In the genomic region with DNA sequence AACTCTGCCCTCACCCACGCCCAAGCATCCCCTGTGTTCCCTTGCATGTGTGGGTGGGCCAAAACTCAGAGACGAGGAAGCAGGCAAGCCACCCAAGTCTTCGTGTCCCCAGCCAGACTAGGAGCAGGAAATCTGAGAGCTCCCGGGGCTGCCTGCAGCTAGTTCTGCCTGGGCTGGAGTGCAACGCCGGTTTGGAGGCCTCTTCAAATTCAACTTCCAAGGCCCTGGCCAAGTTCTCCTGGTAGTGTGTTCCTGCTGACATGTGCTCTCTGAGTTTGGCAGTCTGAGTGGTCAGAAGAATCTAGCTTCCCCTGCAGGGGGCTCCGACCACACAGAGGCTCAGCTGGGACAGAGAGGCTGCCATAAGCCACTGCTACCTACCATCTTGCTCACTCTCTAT, we compare ENCODE assay signal across 9 mouse cellular contexts.
DNase-seq lines count a peak whose midpoint lies in the region; ATAC-seq and TF ChIP-seq lines count a peak whose summit lies in the region.
"Had no signal": no experiment of that assay in that cellular context is flagged by ENCODE, and none has a peak within 500 bp of the region (broad histone marks: within the 10 kb centered on the region; RNA-seq: fewer than 3 reads in every experiment).

No protein-coding gene starts in this region.

- TF ChIP-seq CTCF in hindbrain, postnatal 0 days (IDR thresholded peaks at IDR 0.05; ENCODE audit: low read depth) = no peak

- no peaks in the 10 kb centered on the region for H3K79me2 ChIP-seq in myocyte (ENCODE audit: control insufficient read depth, insufficient read depth)

- no peaks in the 10 kb centered on the region for H3K9me3 ChIP-seq in hindbrain, postnatal 0 days (ENCODE audit: low read length)
- no peaks in the 10 kb centered on the region for H3K9me3 ChIP-seq in hindbrain, embryonic 13.5 days
- no peaks in the 10 kb centered on the region for H3K9me3 ChIP-seq in embryonic facial prominence, embryonic 12.5 days
- H3K9me3 ChIP-seq in liver, embryonic 11.5 days (ENCODE audit: control insufficient read depth, low read length) = no peaks in the 10 kb centered on the region

- TF ChIP-seq POLR2A in myocyte (IDR thresholded peaks at IDR 0.05; ENCODE audit: insufficient read length, low read depth) = no peak

- H3K4me1 ChIP-seq in hindbrain, postnatal 0 days (ENCODE audit: insufficient read depth, low read length) = no peaks in the 10 kb centered on the region; the same call in 1 of the 2 replicates
- 0 out of 2 replicates have a peak, but pooled peaks cover 9% of the 10 kb centered on the region for H3K4me1 ChIP-seq in hindbrain, embryonic 13.5 days (replicated peaks)
- peaks cover 14% of the 10 kb centered on the region for H3K4me1 ChIP-seq in embryonic facial prominence, embryonic 12.5 days
- no peaks in the 10 kb centered on the region for H3K4me1 ChIP-seq in liver, embryonic 11.5 days (replicated peaks; ENCODE audit: control insufficient read depth, insufficient read depth, low read length)

- WGBS in hindbrain, postnatal 0 days = 58% methylated on average over 7 of the region's 7 CpGs
- 77% methylated on average over 7 of the region's 7 CpGs for WGBS in hindbrain, embryonic 13.5 days
- 51% methylated on average over 7 of the region's 7 CpGs for WGBS in embryonic facial prominence, embryonic 12.5 days
- 62% methylated on average over 7 of the region's 7 CpGs for WGBS in liver, embryonic 11.5 days

- DNase-seq in hindbrain, postnatal 0 days (ENCODE audit: low spot score) = peak; percentile 21
- peak; percentile 3 to 15 for DNase-seq in heart, postnatal 36 days
- no peak for DNase-seq in spleen, postnatal 36 days (ENCODE audit: low spot score in 2 of 2)
- DNase-seq in liver, embryonic 11.5 days (ENCODE audit: low spot score) = no peak

- no peak overlapping the region for H3K4me2 ChIP-seq in hindbrain, postnatal 0 days (ENCODE audit: low read depth, low read length)
- no peak overlapping the region for H3K4me2 ChIP-seq in hindbrain, embryonic 13.5 days
- H3K4me2 ChIP-seq in embryonic facial prominence, embryonic 12.5 days (replicated peaks) = no peak overlapping the region
- H3K4me2 ChIP-seq in myocyte (ENCODE audit: low read depth) = peak overlapping the region; percentile 24
- no peak overlapping the region for H3K4me2 ChIP-seq in liver, embryonic 11.5 days

- H3K9ac ChIP-seq in hindbrain, postnatal 0 days (replicated peaks; ENCODE audit: low read length) = no peak overlapping the region
- no peak overlapping the region for H3K9ac ChIP-seq in hindbrain, embryonic 13.5 days
- H3K9ac ChIP-seq in embryonic facial prominence, embryonic 12.5 days = no peak overlapping the region
- no peak overlapping the region for H3K9ac ChIP-seq in liver, embryonic 11.5 days (ENCODE audit: low read depth, low read length)

- no peak for ATAC-seq in hindbrain, postnatal 0 days
- no peak for ATAC-seq in hindbrain, embryonic 13.5 days (ENCODE audit: low FRiP score)
- ATAC-seq in embryonic facial prominence, embryonic 12.5 days (ENCODE audit: insufficient number of reproducible peaks, insufficient read depth, low FRiP score, low TSS enrichment) = 0 out of 2 replicates have a peak, but pooled peaks have one; percentile 41
- ATAC-seq in megakaryocyte-erythroid progenitor cell, adult 5-6 weeks (replicated peaks; ENCODE audit: low FRiP score, low TSS enrichment, poor library complexity, severe bottlenecking) = no peak
- ATAC-seq in liver, embryonic 11.5 days (replicated peaks; ENCODE audit: low FRiP score) = no peak

- no peak overlapping the region for H3K27ac ChIP-seq in hindbrain, postnatal 0 days
- no peak overlapping the region for H3K27ac ChIP-seq in hindbrain, embryonic 13.5 days
- H3K27ac ChIP-seq in embryonic facial prominence, embryonic 12.5 days = 0 out of 2 replicates have a peak overlapping the region, but pooled peaks have one; percentile 24
- H3K27ac ChIP-seq in liver, embryonic 11.5 days (ENCODE audit: low read depth, low read length) = no peak overlapping the region
- H3K27ac ChIP-seq: heart, adult 2 months had no signal

- H3K4me3 ChIP-seq in hindbrain, postnatal 0 days (ENCODE audit: low read length) = no peak overlapping the region
- H3K4me3 ChIP-seq in hindbrain, embryonic 13.5 days = no peak overlapping the region
- no peak overlapping the region for H3K4me3 ChIP-seq in embryonic facial prominence, embryonic 12.5 days
- no peak overlapping the region for H3K4me3 ChIP-seq in myocyte
- H3K4me3 ChIP-seq in liver, embryonic 11.5 days (ENCODE audit: low read depth, low read length) = no peak overlapping the region
- H3K4me3 ChIP-seq: heart, adult 2 months had no signal

- no peaks in the 10 kb centered on the region for H3K27me3 ChIP-seq in hindbrain, postnatal 0 days (ENCODE audit: insufficient read depth, low read length)
- H3K27me3 ChIP-seq in hindbrain, embryonic 13.5 days = 0 out of 2 replicates have a peak, but pooled peaks cover 1% of the 10 kb centered on the region
- H3K27me3 ChIP-seq in embryonic facial prominence, embryonic 12.5 days = no peaks in the 10 kb centered on the region
- H3K27me3 ChIP-seq in myocyte (ENCODE audit: control insufficient read depth, insufficient read depth, insufficient read length) = no peaks in the 10 kb centered on the region
- no peaks in the 10 kb centered on the region for H3K27me3 ChIP-seq in liver, embryonic 11.5 days (replicated peaks; ENCODE audit: control insufficient read depth, insufficient read depth, low read length)

- peaks cover 5% of the 10 kb centered on the region; the same call in 1 of the 2 replicates for H3K36me3 ChIP-seq in hindbrain, postnatal 0 days (ENCODE audit: insufficient read depth, low read length)
- H3K36me3 ChIP-seq in hindbrain, embryonic 13.5 days = peaks cover 11% of the 10 kb centered on the region; the same call in 1 of the 2 replicates
- H3K36me3 ChIP-seq in embryonic facial prominence, embryonic 12.5 days = peaks cover 63% of the 10 kb centered on the region
- H3K36me3 ChIP-seq in myocyte (ENCODE audit: control insufficient read depth, insufficient read depth) = no peaks in the 10 kb centered on the region
- no peaks in the 10 kb centered on the region; the same call in 1 of the 2 replicates for H3K36me3 ChIP-seq in liver, embryonic 11.5 days (ENCODE audit: control insufficient read depth, insufficient read depth, low read length)

- intact Hi-C loops in heart, postnatal 36 days (cut with DNase I) = no loop called here

- no peak overlapping the region for H3ac ChIP-seq in myocyte (ENCODE audit: control insufficient read depth, insufficient read length)

TF ChIP-seq in myocyte, 11 proteins besides CTCF, POLR2A, EP300 and RAD21:
- TF ChIP-seq TCF12 (IDR thresholded peaks at IDR 0.05; ENCODE audit: insufficient read depth, poor library complexity, severe bottlenecking) (no peak), CEBPB (IDR thresholded peaks at IDR 0.05; ENCODE audit: insufficient read depth, poor library complexity, severe bottlenecking) (no peak), USF1 (IDR thresholded peaks at IDR 0.05; ENCODE audit: low read depth) (no peak), TCF3 (IDR thresholded peaks at IDR 0.05; ENCODE audit: insufficient read length, low read depth) (no peak), MAX (IDR thresholded peaks at IDR 0.05; ENCODE audit: low read depth) (no peak), MYOD1 (IDR thresholded peaks at IDR 0.05; ENCODE audit: control insufficient read depth in 1 of 3, insufficient read length in 2 of 3, low read depth in 2 of 3) (no peak), E2F4 (IDR thresholded peaks at IDR 0.05; ENCODE audit: insufficient read depth) (no peak), SRF (IDR thresholded peaks at IDR 0.05; ENCODE audit: control insufficient read depth, insufficient read length, low read depth) (no peak), MYOG (IDR thresholded peaks at IDR 0.05; ENCODE audit: control insufficient read depth in 1 of 3, insufficient read depth in 1 of 3, insufficient read length in 2 of 3, low read depth in 2 of 3) (no peak), REST (IDR thresholded peaks at IDR 0.05; ENCODE audit: insufficient read depth, insufficient read length) (no peak), POLR2AphosphoS2 (IDR thresholded peaks at IDR 0.05; ENCODE audit: insufficient read length, low read depth) (no peak)

Comparison
In these comparisons a context has a peak if more than half of its experiments do, and no peak if none do; other contexts are left out.
1. DNase-seq: peak in hindbrain, postnatal 0 days (single experiment) and heart, postnatal 36 days (2 of 2); none in spleen, postnatal 36 days (0 of 2) and liver, embryonic 11.5 days (single experiment).